Mouse (Mus musculus) kidney, adult 18-20 months (tissue): ENCODE measurements around the gene Fam151a.
A peak's percentile ranks its signal among the peaks of the same experiment; 100 is the strongest.
"Not testable (repeated sequence)": the region's sequence is repeated elsewhere in the genome, so short reads cannot be mapped to it uniquely, and the experiment has no call there.

ENCODE experiments used
- DNase-seq: peaks from one replicate; pipeline ENCODE4 v3.0.0; 2021

The Fam151a gene

DNA sequence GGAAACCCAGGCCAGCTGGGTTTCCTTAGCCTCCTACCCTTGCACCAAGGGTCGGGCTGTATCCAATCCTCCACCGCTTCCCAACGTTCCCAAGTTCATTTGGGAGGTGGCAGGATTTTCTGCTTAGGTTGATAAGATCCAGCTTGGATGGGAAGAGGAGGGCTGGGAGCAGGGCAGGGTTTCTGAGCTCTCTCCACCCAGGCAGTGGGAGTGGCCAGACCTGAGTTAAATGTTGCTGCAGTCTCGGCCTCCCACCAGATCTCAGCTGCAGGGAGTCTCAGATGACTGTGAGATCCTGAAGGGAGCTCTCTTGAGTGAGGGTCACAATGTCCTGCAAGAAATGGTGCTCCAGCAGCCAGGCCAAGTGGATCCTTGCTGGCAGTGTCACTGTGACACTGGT lies at the start of gene Fam151a:
TSS of gene Fam151a (plus strand) at position 254 of the 400 bp plus-strand sequence.
- DNase-seq, result peak; percentile 71

- DNase-seq, result no peak
Measured at GRCm38 (mm10) chr4:106688636-106689296, 44.9 kb upstream of the Fam151a start.

GRCm38 (mm10) chr4:106693841-106694430 lies 39.8 kb upstream of the Fam151a start:
- no peak for DNase-seq

DNA sequence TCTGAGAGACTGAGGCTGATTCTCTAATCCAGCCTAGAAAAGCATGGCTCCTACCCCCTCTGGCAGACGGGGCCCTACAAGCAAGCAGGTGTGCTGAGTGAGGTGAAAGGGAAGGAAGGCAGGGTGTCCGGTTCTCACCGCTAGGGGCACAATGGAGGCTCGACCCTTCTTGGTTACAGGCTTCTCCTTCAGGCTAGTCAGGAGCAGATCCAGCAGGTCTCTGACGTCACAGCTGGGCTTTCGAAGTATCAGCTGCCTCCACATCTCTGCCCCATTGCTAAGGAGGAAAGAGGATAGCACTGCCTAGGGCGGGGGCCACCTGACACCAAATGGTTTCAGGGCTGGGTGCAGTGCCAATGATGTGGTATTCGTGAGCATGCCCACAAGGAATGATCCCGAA lies 33.7 kb upstream of the Fam151a start:
- peak; percentile 40 for DNase-seq

DNA sequence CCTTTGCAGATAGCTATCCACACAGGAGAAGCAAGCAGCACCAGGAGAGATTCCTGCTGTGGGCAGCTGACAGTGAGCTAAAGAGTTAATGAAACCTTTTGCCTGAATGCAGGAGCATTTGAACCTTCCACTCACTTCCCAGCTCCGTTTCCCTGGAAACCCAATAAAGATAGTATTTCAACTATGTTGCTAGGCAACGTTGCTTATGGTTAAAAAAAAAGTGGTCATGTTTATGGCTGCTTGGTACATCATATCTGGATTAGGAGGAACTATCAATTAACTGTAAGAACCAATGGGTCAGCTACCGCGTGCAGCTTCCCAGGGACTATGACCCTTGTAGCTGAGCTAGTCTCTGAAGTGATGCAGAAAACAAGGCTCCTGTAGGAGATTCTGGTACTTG lies 32.9 kb upstream of the Fam151a start:
- DNase-seq, result no peak

DNA sequence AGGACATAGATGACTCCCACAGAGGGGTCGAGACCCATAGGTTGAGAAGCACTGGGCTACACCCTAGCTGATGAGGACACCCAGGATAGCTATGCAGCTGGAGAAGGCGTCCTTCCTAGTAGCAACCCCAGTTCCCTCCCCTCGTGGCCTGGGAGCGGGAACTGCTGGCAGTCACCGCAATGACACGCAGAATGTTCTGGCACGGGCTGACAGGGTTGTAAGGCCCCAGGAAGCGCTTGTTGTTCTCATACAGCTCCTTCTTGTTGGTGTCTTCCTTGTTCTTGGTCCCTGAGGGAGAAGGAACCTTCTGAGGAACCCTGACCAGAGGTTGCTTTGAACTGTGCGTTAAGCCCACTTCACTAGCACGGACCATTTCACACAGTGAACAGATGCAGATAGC lies 29.7 kb upstream of the Fam151a start:
- peak; percentile 7 for DNase-seq

GRCm38 (mm10) chr4:106704416-106704815 lies 29.3 kb upstream of the Fam151a start:
- DNase-seq, result peak; percentile 32

DNA sequence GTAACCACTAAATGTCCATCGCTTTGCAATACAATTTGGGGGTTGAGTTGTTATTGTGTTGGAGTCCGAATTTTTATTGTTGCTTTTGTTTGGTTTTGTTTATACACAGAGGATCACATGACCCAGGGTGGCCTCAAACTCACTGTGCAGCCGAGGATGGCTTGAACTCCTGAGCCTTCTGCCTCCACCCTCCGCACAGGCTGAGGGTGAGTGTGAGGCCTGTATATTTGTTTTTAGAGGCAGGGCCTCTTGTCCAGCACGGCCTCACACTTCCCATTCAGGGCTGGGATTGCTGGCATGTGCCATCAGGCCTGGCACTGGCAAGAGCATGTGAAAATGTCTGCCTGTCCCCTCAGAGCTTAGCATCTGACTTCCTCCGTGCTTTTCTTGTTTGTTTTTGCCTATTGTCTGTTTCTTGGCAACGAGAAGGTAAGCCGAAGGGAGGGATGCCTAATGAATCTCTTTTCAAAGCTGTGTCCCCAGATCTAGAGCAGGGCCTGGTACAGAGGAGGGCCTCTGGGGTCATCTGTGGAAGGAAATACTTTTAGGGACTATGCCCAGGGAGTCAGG lies 28.5 kb upstream of the Fam151a start:
- DNase-seq, result no peak

DNA sequence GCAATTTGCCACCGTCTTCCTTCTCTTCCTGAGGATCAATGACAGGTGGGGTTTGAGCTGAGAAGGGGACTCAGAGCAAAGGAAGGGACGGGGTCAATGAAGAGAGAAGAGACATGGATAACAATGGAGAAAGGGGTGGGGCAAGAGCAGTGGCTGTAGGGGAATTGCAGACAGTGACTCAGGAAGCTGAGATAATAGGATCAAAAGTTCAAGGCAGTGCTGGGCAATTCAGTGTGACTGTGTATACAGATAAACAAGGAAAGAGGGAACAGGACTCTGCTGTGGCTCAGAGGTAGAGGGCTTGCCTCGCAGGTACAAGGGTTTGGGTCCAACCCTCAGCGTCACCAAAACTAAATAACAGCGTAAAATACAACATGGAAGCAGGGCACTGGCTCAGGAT lies 25.7 kb upstream of the Fam151a start:
- no peak for DNase-seq

- peak; percentile 82 for DNase-seq
Measured at GRCm38 (mm10) chr4:106708408-106708807, 25.3 kb upstream of the Fam151a start.

- no peak for DNase-seq
Measured at GRCm38 (mm10) chr4:106713622-106714021, 20.1 kb upstream of the Fam151a start.

DNA sequence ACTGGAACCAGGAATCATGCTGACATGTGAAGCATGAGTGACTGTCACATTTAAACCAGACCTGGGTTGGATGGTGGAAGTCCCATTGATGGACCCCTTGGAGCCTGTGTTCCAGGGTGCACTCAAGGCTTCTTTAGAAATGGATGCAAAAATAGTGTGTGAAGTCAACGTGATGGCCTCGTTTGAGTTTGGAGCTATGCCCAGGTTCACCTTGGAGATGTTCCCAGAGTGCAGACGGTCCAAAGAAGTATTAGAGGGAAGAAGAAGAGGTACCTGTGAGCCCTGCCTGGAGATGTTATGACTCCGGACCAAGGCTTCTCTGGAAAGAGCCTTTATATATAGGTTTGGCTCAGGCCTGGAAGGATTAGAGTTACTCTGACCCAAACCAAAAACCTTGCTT lies 13.1 kb upstream of the Fam151a start:
- peak; percentile 59 for DNase-seq

- DNase-seq, result peak; percentile 72
Measured at GRCm38 (mm10) chr4:106730814-106731213, 2.9 kb upstream of the Fam151a start, which contains the start of gene Mroh7. Gene Mroh7 (minus strand): TSS chr4:106730925.

DNA sequence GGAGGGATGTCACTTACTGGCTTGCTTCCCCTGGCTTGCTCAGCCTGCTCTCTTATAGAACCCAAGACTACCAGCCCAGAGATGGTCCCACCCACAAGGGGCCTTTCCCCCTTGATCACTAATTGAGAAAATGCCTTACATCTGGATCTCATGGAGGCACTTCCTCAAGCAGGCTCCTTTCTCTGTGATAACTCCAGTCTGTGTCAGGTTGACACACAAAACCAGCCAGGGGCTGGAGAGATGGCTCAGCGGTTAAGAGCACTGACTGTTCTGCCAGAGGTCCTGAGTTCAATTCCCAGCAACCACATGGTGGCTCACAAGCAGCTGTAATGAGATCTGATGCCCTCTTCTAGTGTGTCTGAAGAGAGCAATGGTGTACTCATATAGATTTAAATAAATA lies 3.2 kb downstream of the Fam151a start:
- not testable (repeated sequence) for DNase-seq

- peak; percentile 42 for DNase-seq
Measured at GRCm38 (mm10) chr4:106737904-106738303, 4.2 kb downstream of the Fam151a start.

GRCm38 (mm10) chr4:106745862-106746261 lies 12.2 kb downstream of the Fam151a start:
- DNase-seq, result no peak

GRCm38 (mm10) chr4:106747001-106747580 lies 13.4 kb downstream of the Fam151a start:
- no peak for DNase-seq

DNA sequence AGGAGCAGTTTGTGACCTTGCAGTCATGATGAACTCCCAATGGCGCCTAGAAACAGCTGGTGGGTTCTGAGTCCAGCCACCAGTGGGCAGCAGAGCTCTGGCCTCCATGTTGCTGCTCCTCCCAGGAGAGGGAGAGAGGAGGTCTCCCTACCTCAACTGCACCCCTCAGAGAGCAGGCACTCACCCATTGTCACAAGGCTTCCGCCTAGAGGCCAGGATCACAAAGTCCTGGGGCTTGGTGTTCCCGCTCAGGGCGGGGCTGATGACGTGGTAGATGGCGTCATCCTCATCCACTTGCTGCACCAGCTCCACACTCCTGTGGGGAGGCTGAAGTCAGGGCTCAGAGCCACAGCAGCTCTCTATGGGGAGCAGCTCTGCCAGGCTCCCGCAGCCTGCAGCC lies 16.0 kb downstream of the Fam151a start:
- DNase-seq, result peak; percentile 35

DNA sequence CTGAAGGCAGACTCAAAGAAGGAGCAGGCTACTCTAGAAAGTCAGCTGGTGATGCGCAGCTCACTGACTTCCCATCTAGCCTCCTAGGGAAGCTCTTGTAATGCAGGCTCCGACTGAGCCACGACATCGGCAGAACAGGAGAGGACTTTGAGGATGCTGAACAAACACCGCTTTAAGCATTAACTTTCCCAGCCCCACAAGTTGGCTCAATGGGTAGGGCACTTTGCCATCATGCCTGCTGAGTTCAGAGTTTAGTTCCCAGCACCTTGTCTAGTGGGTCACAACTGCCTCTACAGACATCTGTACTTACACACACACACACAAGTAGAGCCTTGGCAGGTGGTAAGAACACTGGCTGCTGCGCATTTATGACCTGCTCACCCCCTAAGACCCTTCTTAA lies 18.0 kb downstream of the Fam151a start:
- DNase-seq, result no peak

DNA sequence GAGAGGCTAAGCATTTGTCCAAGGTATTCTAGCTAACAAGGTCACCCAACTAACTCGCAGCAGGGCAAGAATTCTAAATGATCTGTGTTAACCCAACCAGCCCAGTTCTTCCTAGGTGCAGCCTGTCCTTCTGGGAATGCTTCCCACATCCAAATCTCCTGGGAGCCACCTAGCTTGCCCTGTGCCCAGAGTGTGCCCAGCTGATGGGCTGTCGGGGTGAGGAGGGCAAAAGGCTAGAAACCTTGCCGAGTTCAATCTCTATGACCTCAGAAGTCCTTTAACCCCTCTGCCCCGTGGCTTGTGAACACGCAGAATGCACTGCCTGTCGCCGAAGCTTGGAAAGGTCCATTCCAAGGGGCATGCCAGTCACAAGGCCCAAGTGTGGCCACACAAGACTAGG lies 30.5 kb downstream of the Fam151a start:
- no peak for DNase-seq

DNA sequence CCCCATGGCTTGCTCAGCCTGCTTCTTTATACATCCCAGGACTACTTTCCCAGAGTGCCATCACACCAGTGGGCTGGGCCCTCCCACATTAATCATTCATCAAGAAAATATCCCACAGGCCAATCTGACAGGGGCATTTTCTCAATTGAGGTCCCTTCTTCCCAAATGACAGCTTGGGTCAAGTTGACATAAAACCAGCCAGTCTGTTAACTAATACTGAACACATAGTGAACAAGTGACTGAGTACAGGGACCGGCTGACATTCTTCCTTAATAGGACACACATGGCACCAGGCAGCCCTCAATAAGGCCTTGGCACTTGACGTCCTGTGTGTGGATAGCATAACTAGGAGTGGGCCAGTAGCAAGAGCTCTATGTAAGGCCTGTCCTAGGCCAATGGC lies 35.6 kb downstream of the Fam151a start:
- no peak for DNase-seq

GRCm38 (mm10) chr4:106772558-106772957 lies 38.9 kb downstream of the Fam151a start:
- DNase-seq, result no peak

DNA sequence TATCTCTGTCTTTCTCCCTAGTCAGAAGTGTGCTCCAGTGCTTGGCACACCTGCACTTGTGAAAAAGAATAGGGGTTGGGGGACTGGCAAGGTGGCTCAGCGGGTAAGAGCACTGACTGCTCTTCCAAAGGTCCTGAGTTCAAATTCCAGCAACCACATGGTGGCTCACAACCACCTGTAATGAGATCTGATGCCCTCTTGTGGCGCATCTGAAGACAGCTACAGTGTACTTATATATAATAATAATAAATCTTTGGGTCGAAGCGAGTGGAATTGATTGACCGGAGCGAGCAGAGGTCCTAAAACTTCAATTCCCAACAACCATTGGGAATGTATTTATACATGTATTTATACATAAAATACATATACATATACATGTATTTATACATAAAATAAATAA lies 42.1 kb downstream of the Fam151a start:
- DNase-seq, result not testable (repeated sequence)

DNA sequence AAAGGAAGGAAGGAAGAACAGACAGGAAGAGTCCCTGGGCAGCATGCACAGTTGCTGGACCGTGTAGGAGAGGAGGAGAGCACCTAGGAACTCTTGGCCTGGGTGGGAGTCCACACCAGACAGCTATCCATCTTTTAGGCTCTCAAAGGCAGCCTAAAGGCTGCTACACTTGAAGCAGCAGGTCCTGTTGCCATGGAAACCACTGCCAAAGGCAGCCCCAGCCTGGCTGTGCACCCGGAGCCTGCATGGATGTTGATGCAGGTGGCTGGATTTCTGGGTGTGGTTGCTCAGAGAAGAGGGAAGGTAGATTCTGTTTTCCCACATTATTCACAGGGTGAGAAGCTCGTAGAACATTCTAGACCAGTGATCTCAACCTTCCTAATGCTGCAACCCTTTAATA lies 43.3 kb downstream of the Fam151a start:
- DNase-seq, result no peak
